Mouse (Mus musculus) testis, adult 2 months (tissue): ENCODE measurements around the gene Mib2.

Experiments
- CTCF ChIP-seq: fragments of 200-500 bp; IDR thresholded peaks from 2 replicates; pipeline ENCODE4 v1.5.1; 2012; ENCODE audit warnings: low read depth, mild to moderate bottlenecking, inconsistent platforms, low read length, moderate library complexity; ENCODE audit not compliant: control insufficient read depth, insufficient read depth, insufficient replicate concordance
- POLR2A ChIP-seq: fragments of 200-500 bp; IDR thresholded peaks from 2 replicates; pipeline ENCODE4 v1.6.1; 2012; ENCODE audit warnings: low read depth, mild to moderate bottlenecking, inconsistent platforms, low read length, moderate library complexity; ENCODE audit not compliant: control insufficient read depth

- no peak for TF ChIP-seq CTCF
- no peak for TF ChIP-seq POLR2A
These were observed 63.9 kb downstream of the Mib2 start for GRCm38 (mm10) chr4:155605132-155605531.
